Mouse (Mus musculus): ENCODE measurements at regions not wholly inside any gene's neighbourhood (a gene's known extent, or its start where the extent isn't known, plus 50 kb on each side); places are given as distances from the start of the nearest gene placed in this dataset.

- Histone ChIP-seq H3K27me3 (ENCODE audit: control insufficient read depth, insufficient read depth, low read length) (no peaks in the 10 kb centered on the region), H3K9me3 (ENCODE audit: control insufficient read depth, low read length) (no peaks in the 10 kb centered on the region), H3K27ac (ENCODE audit: low read depth, low read length) (no peak overlapping the region), H3K4me1 (ENCODE audit: control insufficient read depth, insufficient read depth, low read length) (peaks cover 2% of the 10 kb centered on the region; the same call in 1 of the 2 replicates), H3K4me3 (ENCODE audit: low read depth, low read length) (no peak overlapping the region), H3K4me2 (ENCODE audit: low read depth) (no peak overlapping the region), H3K9ac (ENCODE audit: low read length) (no peak overlapping the region), H3K36me3 (ENCODE audit: control insufficient read depth, insufficient read depth, low read length) (no peaks in the 10 kb centered on the region)
- ATAC-seq (ENCODE audit: insufficient read depth, low FRiP score, low TSS enrichment) = no peak
- DNase-seq (ENCODE audit: low spot score) = no peak
- 47% methylated on average over 1 of the region's 1 CpGs for WGBS
Measured at GRCm38 (mm10) chr1:42107925-42108324, 587.6 kb upstream of the Pou3f3 start.

- no peaks in the 10 kb centered on the region for H3K9me3 ChIP-seq (ENCODE audit: control insufficient read depth, low read length)
- H3K4me3 ChIP-seq (ENCODE audit: low read depth, low read length) = no peak overlapping the region
- 75% methylated on average over 13 of the region's 13 CpGs for WGBS
- no peak overlapping the region for H3K27ac ChIP-seq (ENCODE audit: low read depth, low read length)
- H3K27me3 ChIP-seq (ENCODE audit: control insufficient read depth, insufficient read depth, low read length) = no peaks in the 10 kb centered on the region
- DNase-seq (ENCODE audit: low spot score) = no peak
- no peak for ATAC-seq (ENCODE audit: insufficient read depth, low FRiP score, low TSS enrichment)
- no peaks in the 10 kb centered on the region for H3K36me3 ChIP-seq (ENCODE audit: control insufficient read depth, insufficient read depth, low read length)
- no peak overlapping the region for H3K9ac ChIP-seq (ENCODE audit: low read length)
- no peak overlapping the region for H3K4me2 ChIP-seq (ENCODE audit: low read depth)
- H3K4me1 ChIP-seq (ENCODE audit: control insufficient read depth, insufficient read depth, low read length) = no peaks in the 10 kb centered on the region
Measured at GRCm38 (mm10) chr1:42152175-42152790, 543.3 kb upstream of the Pou3f3 start.

- WGBS = 57% methylated on average over 3 of the region's 3 CpGs
- H3K4me3 ChIP-seq (ENCODE audit: low read depth, low read length) = no peak overlapping the region
- H3K27me3 ChIP-seq (ENCODE audit: control insufficient read depth, insufficient read depth, low read length) = no peaks in the 10 kb centered on the region
- no peaks in the 10 kb centered on the region for H3K36me3 ChIP-seq (ENCODE audit: control insufficient read depth, insufficient read depth, low read length)
- H3K4me1 ChIP-seq (ENCODE audit: control insufficient read depth, insufficient read depth, low read length) = no peaks in the 10 kb centered on the region
- H3K4me2 ChIP-seq (ENCODE audit: low read depth) = no peak overlapping the region
- no peak overlapping the region for H3K27ac ChIP-seq (ENCODE audit: low read depth, low read length)
- no peak overlapping the region for H3K9ac ChIP-seq (ENCODE audit: low read length)
- no peaks in the 10 kb centered on the region for H3K9me3 ChIP-seq (ENCODE audit: control insufficient read depth, low read length)
- no peak for ATAC-seq (ENCODE audit: insufficient read depth, low FRiP score, low TSS enrichment)
- DNase-seq (ENCODE audit: low spot score) = no peak
Measured at GRCm38 (mm10) chr1:42152916-42153315, 542.7 kb upstream of the Pou3f3 start.

- Histone ChIP-seq H3K36me3 (ENCODE audit: control insufficient read depth, insufficient read depth, low read length) (no peaks in the 10 kb centered on the region), H3K9ac (ENCODE audit: low read length) (no peak overlapping the region), H3K9me3 (ENCODE audit: control insufficient read depth, low read length) (no peaks in the 10 kb centered on the region), H3K4me2 (ENCODE audit: low read depth) (no peak overlapping the region), H3K4me3 (ENCODE audit: low read depth, low read length) (no peak overlapping the region), H3K27ac (ENCODE audit: low read depth, low read length) (no peak overlapping the region), H3K4me1 (ENCODE audit: control insufficient read depth, insufficient read depth, low read length) (no peaks in the 10 kb centered on the region), H3K27me3 (ENCODE audit: control insufficient read depth, insufficient read depth, low read length) (no peaks in the 10 kb centered on the region)
- WGBS = 88% methylated on average over 7 of the region's 7 CpGs
- ATAC-seq (ENCODE audit: insufficient read depth, low FRiP score, low TSS enrichment) (no peak), DNase-seq (ENCODE audit: low spot score) (no peak)
Measured at GRCm38 (mm10) chr1:42167790-42168572, 527.6 kb upstream of the Pou3f3 start.

GRCm38 (mm10) chr1:42169505-42169904, 526.1 kb upstream of the Pou3f3 start:
- DNase-seq (ENCODE audit: low spot score) = no peak
- Histone ChIP-seq H3K4me3 (ENCODE audit: low read depth, low read length) (no peak overlapping the region), H3K36me3 (ENCODE audit: control insufficient read depth, insufficient read depth, low read length) (no peaks in the 10 kb centered on the region), H3K9me3 (ENCODE audit: control insufficient read depth, low read length) (no peaks in the 10 kb centered on the region), H3K4me1 (ENCODE audit: control insufficient read depth, insufficient read depth, low read length) (no peaks in the 10 kb centered on the region), H3K27ac (ENCODE audit: low read depth, low read length) (no peak overlapping the region), H3K4me2 (ENCODE audit: low read depth) (no peak overlapping the region), H3K27me3 (ENCODE audit: control insufficient read depth, insufficient read depth, low read length) (no peaks in the 10 kb centered on the region), H3K9ac (ENCODE audit: low read length) (no peak overlapping the region)
- ATAC-seq (ENCODE audit: insufficient read depth, low FRiP score, low TSS enrichment) = no peak
- 88% methylated on average over 3 of the region's 3 CpGs for WGBS

GRCm38 (mm10) chr1:42186295-42186694, 509.3 kb upstream of the Pou3f3 start:
- Histone ChIP-seq H3K4me1 (ENCODE audit: control insufficient read depth, insufficient read depth, low read length) (no peaks in the 10 kb centered on the region), H3K27ac (ENCODE audit: low read depth, low read length) (no peak overlapping the region), H3K9me3 (ENCODE audit: control insufficient read depth, low read length) (no peaks in the 10 kb centered on the region), H3K4me3 (ENCODE audit: low read depth, low read length) (no peak overlapping the region), H3K4me2 (ENCODE audit: low read depth) (no peak overlapping the region), H3K36me3 (ENCODE audit: control insufficient read depth, insufficient read depth, low read length) (no peaks in the 10 kb centered on the region), H3K9ac (ENCODE audit: low read length) (no peak overlapping the region), H3K27me3 (ENCODE audit: control insufficient read depth, insufficient read depth, low read length) (no peaks in the 10 kb centered on the region)
- DNase-seq (ENCODE audit: low spot score) (no peak), ATAC-seq (ENCODE audit: insufficient read depth, low FRiP score, low TSS enrichment) (no peak)

- H3K4me2 ChIP-seq (ENCODE audit: low read depth) = no peak overlapping the region
- no peak overlapping the region for H3K4me3 ChIP-seq (ENCODE audit: low read depth, low read length)
- H3K4me1 ChIP-seq (ENCODE audit: control insufficient read depth, insufficient read depth, low read length) = no peaks in the 10 kb centered on the region
- no peak for DNase-seq (ENCODE audit: low spot score)
- no peaks in the 10 kb centered on the region for H3K36me3 ChIP-seq (ENCODE audit: control insufficient read depth, insufficient read depth, low read length)
- no peak overlapping the region for H3K9ac ChIP-seq (ENCODE audit: low read length)
- H3K9me3 ChIP-seq (ENCODE audit: control insufficient read depth, low read length) = no peaks in the 10 kb centered on the region
- ATAC-seq (ENCODE audit: insufficient read depth, low FRiP score, low TSS enrichment) = no peak
- H3K27me3 ChIP-seq (ENCODE audit: control insufficient read depth, insufficient read depth, low read length) = no peaks in the 10 kb centered on the region
- no peak overlapping the region for H3K27ac ChIP-seq (ENCODE audit: low read depth, low read length)
- 87% methylated on average over 1 of the region's 1 CpGs for WGBS
Measured at GRCm38 (mm10) chr1:42228098-42228497, 467.5 kb upstream of the Pou3f3 start.

GRCm38 (mm10) chr1:42229711-42230110, 465.9 kb upstream of the Pou3f3 start:
- DNase-seq (ENCODE audit: low spot score) = no peak
- no peak for ATAC-seq (ENCODE audit: insufficient read depth, low FRiP score, low TSS enrichment)
- WGBS = 82% methylated on average over 12 of the region's 12 CpGs
- Histone ChIP-seq H3K9me3 (ENCODE audit: control insufficient read depth, low read length) (no peaks in the 10 kb centered on the region), H3K4me2 (ENCODE audit: low read depth) (no peak overlapping the region), H3K9ac (ENCODE audit: low read length) (no peak overlapping the region), H3K36me3 (ENCODE audit: control insufficient read depth, insufficient read depth, low read length) (no peaks in the 10 kb centered on the region), H3K4me3 (ENCODE audit: low read depth, low read length) (no peak overlapping the region), H3K27ac (ENCODE audit: low read depth, low read length) (no peak overlapping the region), H3K27me3 (ENCODE audit: control insufficient read depth, insufficient read depth, low read length) (no peaks in the 10 kb centered on the region), H3K4me1 (ENCODE audit: control insufficient read depth, insufficient read depth, low read length) (no peaks in the 10 kb centered on the region)

- H3K36me3 ChIP-seq (ENCODE audit: control insufficient read depth, insufficient read depth, low read length) = no peaks in the 10 kb centered on the region
- no peak for DNase-seq (ENCODE audit: low spot score)
- no peak overlapping the region for H3K4me3 ChIP-seq (ENCODE audit: low read depth, low read length)
- no peaks in the 10 kb centered on the region for H3K9me3 ChIP-seq (ENCODE audit: control insufficient read depth, low read length)
- no peaks in the 10 kb centered on the region for H3K4me1 ChIP-seq (ENCODE audit: control insufficient read depth, insufficient read depth, low read length)
- WGBS = 92% methylated on average over 21 of the region's 21 CpGs
- no peak overlapping the region for H3K9ac ChIP-seq (ENCODE audit: low read length)
- no peak overlapping the region for H3K4me2 ChIP-seq (ENCODE audit: low read depth)
- ATAC-seq (ENCODE audit: insufficient read depth, low FRiP score, low TSS enrichment) = no peak
- H3K27ac ChIP-seq (ENCODE audit: low read depth, low read length) = no peak overlapping the region
- H3K27me3 ChIP-seq (ENCODE audit: control insufficient read depth, insufficient read depth, low read length) = no peaks in the 10 kb centered on the region
Measured at GRCm38 (mm10) chr1:42230469-42231040, 465.0 kb upstream of the Pou3f3 start.
